Mouse (Mus musculus) right cerebral cortex, adult 2 months (tissue): ENCODE results near the gene Gys1.
"Not testable (repeated sequence)": the region's sequence is repeated elsewhere in the genome, so short reads cannot be mapped to it uniquely, and the experiment has no call there.

Source experiments
- DNase-seq, 2 experiments: peaks; one replicate each; pipeline ENCODE4 v3.0.0; 2021 to 2022; ENCODE audit warnings: low spot score in 2 of 2

Gys1 gene

DNA sequence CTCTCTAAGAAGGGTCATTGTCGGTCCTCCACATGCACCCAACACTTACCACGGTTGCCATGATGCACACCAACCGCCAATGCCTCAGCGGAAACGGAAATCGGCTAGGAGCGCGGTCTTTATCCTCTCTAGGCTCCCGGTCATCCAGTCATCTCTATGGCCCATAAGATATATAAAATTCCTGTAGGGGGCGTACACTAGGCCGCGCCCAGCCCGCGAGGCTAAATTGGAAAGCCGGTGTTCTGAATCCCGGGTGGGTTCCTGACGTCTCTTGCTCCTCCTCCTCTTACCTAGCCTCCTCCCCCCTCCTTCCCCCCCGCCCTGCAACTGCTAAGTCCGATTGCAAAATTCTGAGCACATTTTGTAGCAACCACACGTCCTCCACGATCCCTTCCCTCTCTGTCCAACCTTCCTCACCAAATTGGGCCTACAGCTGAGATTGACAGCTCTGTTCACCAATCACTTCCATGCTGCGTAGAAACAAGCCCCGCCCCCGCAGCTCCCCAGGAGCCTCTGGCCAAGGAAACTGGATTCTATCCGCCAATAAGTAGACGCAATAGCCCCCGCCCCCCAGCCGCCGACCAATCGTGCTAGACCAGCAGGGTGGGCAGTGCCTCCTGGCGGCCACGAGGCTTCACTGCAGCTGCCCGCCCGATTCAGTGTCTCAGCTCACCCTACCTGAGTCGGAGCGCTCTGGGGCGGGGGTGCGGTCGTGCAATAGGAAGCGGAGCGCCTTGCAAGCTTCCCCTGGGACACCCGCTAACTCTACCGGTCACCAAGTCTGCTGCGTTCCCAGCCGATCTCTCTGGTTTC, at the start of gene Gys1:
Gene Gys1 (plus strand): TSS at position 642 of the 813 bp plus-strand sequence.
- DNase-seq = peak; percentile 100

DNA sequence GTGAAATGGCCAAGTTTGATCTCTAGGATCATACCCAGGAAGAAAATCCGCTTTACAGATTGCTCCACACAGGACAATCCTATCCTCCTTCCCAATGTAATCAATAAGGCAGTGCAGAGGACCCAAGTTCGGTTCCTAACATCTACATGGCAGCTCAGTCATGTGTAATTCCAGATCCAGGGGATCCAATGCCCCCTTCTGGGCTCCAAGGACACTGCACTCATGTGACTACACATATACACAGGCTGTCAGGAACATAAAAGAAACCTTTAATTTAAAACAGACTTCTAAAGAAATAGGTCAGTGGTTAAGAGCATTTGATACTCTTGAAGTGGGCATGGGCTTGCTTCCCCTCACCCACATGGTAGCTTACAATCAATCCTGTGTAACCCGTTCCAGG, 48.6 kb upstream of the Gys1 start:
- DNase-seq = no peak

DNA sequence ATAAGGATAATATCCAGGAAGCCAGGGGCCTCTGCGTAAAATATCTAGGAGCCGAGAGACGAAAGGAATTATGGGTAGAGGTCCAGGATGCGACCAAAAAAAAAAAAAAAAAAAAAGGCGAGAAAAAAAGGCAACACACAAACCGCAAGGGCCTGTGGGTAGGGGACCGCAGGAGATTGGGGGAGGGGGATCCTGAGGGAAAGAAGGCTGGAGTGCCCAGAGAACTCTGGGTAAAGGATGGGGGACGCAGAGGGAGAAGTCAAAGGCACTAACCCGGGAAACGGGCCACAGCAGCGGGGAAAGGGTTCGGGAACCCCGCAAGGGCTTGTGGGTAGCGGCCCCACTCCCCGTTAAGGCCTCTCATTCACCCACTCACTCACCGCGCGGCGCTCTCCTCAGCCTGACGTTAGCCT, 39.5 kb upstream of the Gys1 start:
- DNase-seq = no peak

DNA sequence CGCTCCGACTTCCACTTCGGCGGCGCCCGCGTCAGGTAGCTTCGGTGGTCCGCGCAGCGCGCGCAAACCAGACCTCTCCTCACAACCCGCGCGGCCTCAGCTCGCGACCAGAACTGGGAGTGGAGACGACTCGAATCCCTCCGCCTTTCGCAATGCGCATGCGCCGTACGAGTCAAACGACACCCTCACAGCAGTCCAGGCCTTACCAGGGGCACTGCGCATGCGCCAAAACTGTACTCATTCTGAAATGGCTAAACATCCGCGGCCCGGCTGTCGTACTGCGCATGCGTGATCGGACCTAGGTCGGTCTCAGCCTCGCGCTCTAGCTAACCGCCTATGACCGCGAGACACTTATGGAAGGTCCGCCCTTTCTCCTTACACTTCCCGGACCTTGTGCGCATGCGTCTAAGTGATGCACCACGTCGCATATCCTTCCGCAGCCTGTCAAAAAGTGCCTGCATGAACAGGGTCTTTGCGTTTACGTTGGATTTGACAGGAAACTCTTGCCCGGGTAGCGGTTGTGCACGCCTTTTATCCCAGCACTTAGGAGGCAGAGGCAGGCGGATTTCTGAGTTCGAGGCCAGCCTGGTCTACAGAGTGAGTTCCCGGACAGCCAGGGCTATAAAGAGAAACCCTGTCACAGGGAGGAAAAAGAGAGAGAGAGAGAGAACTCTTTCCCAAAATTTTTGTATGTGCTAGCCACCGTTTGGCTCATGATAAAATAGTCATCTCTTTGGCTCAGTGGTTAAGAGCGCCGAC, 38.9 kb upstream of the Gys1 start, which contains the start of gene Snrnp70:
Gene Snrnp70 (minus strand): TSS at position 165 of the 759 bp plus-strand sequence.
- DNase-seq = peak; percentile 100

GRCm38 (mm10) chr7:45396337-45396775, 38.3 kb upstream of the Gys1 start:
- DNase-seq = not testable (repeated sequence)

DNA sequence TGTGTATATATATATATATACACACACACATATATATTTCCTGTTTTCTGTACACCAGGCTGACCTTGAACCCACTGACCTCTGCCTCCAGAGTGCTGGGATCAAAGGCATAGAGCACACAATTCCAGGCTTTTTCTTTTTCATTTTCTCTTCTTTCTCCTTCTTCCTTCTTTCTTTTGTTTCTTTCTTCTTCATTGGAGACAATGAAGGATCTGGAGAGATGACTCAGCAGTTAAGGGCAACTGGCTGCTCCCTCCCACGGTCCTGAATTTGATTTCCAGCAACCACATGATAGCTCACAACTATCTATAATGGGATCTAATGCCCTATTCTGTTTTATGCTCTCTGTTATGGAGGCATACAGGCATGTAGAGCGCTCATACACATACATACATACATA, 37.9 kb upstream of the Gys1 start:
- DNase-seq = no peak

DNA sequence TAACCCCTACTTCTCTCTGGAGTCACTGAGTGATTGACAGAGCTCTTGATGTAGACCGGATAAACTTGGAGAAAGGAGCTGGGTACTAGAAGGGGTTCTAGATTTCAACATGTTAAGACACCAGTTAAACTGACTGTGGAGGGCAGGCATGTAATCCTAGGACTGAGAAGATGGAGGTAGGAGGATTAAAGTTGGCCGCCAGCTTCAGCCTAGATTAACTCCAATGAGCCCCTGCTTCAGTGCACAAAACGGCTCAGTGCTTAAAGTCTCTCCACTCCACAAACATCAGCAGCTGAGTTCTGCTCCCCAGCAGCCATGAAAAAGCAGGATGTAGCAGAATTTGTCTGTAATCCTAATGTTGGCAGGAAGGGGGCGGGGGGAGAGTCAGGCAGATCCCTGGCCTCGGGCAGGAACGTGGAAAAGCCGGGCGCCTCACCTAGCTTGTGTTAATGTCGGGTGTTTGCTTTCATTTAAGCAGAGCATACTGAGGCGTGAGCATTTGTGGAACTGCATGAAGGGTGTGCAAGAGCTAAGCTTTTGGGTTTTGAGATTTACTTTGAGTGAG, 33.0 kb upstream of the Gys1 start:
- DNase-seq = no peak

GRCm38 (mm10) chr7:45403532-45404261, 30.9 kb upstream of the Gys1 start:
- DNase-seq = peak; percentile 37 to 38

GRCm38 (mm10) chr7:45405091-45406075, 29.3 kb upstream of the Gys1 start, which contains the start of gene Kcna7:
Gene Kcna7, plus strand, starts transcription at chr7:45405653.
- DNase-seq = peak; percentile 76 to 81

- no peak for DNase-seq
Observed at GRCm38 (mm10) chr7:45406157-45407156, 28.2 kb upstream of the Gys1 start.

GRCm38 (mm10) chr7:45407836-45408235, 26.8 kb upstream of the Gys1 start:
- no peak for DNase-seq

- DNase-seq = no peak
Observed at GRCm38 (mm10) chr7:45408351-45408750, 26.3 kb upstream of the Gys1 start.

DNA sequence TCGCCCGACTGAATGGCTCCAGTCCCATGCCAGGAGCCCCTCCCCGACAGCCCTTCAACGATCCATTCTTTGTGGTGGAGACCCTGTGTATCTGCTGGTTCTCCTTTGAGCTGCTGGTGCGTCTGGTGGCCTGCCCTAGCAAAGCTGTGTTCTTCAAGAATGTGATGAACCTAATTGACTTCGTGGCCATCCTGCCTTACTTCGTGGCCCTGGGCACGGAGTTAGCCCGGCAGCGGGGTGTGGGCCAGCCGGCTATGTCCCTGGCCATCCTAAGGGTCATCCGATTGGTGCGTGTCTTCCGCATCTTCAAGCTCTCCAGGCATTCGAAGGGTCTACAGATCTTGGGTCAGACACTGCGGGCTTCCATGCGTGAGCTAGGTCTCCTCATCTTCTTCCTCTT, 25.7 kb upstream of the Gys1 start:
- no peak for DNase-seq

DNA sequence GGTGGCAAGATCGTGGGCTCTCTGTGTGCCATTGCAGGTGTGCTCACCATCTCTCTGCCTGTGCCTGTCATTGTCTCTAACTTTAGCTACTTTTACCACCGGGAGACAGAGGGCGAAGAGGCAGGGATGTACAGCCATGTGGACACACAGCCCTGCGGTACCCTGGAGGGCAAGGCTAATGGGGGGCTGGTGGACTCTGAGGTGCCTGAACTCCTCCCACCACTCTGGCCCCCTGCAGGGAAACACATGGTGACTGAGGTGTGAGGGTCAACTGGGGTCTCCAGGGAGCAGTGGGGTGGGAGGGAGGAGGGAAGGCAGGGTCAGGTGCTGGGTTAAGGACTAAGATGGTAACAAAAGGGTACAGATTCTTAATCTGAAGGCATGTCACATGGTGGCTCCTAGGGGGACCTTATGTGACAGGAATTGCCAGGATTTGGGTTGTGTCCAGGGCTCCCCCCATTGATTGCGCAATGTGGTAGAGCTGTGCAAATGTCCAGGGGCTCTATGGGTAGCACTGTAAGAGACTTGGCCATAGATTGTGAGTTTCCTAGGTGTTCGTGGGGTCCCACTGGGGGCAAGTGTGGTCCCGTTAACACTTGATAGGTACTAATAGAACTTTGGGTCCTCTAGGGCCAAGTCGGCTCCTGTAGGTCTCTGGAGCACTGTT, 25.0 kb upstream of the Gys1 start:
- DNase-seq = no peak

DNA sequence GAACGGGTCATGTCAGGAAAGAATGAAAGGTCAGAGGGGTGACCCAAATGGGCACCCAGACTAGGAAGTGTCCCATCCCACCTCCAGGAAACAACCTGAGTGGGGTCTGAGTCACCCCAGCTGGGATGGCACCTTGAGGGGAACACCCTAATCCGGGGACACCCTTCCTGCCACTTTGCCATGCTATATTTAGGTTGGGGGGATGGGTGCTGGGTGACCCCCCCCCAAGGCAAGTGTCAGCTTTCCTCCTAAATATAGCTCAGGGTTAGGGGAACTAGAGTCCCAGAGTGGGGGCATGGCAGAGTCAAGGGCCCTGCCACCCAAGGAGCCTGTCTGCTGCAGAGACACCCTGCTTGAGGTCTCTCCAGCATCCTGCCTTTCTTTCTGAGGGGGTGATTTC, 22.2 kb upstream of the Gys1 start:
- DNase-seq = no peak

GRCm38 (mm10) chr7:45413113-45413863, 21.4 kb upstream of the Gys1 start, which contains the start of gene Ntf5:
Gene Ntf5, plus strand, starts transcription at chr7:45413695.
- DNase-seq = no peak

DNA sequence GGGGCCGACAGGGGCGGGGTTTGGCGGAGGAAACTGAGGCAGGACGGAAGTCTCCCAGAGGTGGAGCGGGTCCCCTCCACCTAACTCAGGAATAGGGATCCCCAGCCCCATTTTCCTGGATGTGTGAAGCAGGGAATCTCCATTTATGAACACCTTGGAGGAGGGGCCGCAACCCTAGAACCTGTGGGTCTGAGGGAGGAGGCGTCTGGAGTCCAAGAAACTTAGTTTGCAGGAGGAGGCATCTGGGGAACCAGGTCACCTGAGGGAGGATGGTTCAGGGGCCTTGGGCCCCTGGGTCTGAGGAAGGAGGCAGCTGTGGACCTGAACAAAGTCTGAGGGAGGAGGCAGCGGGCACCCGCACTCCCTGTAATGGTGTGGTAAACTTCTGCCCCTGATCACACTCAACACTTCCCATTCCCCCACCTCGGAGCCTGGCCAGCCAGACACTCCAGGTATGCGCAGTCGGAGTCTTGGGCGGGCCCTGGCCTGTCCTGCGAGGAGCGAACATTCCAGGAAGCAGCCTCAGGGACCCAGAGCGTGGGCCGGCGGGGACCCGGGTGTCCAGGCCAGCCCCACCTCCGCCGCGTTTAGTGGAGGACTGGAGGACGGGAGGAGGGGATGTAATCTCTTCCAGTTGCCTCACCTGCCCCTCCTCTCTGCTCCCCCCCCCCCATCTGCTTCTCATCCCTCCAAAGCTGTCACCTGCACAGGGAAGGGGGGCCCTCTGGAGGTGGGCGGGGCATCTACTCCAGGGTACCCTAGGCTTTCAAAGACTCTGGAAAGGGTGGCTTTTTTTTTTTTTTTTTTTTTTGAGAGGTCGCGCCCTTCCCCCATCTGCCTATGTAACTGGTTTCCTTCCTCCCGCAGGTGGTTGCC, 20.5 kb upstream of the Gys1 start:
- DNase-seq = no peak
